Mouse (Mus musculus) midbrain, embryonic 11.5 days (tissue): ENCODE measurements around the gene Letm1. TPM values are rescaled to one million over a fixed set of nuclear protein-coding genes. Genes with fewer than 3 reads are reported as not detected.

Experiments
- ATAC-seq: fragments of 200-750 bp; cut with Nextera tagmentation; 2 replicates; pipeline ENCODE4 v1.8.0; 2017; ENCODE audit warnings: moderate TSS enrichment, moderate library complexity; ENCODE audit not compliant: low FRiP score
- DNase-seq: peaks from one replicate; pipeline ENCODE4 v3.0.0; 2015; ENCODE audit warnings: low spot score; ENCODE audit errors: missing footprints
- H3K27ac ChIP-seq: fragments of 300-500 bp; sonication (generic); 2 replicates; pipeline ENCODE4 v1.5.1; 2014; ENCODE audit warnings: low read depth, low read length
- H3K27me3 ChIP-seq: fragments of 300-500 bp; sonication (generic); 2 replicates; pipeline ENCODE4 v1.6.1; 2014; ENCODE audit warnings: mild to moderate bottlenecking, low read length, moderate library complexity, mixed read lengths; ENCODE audit not compliant: control insufficient read depth, insufficient read depth
- H3K36me3 ChIP-seq: fragments of 300-500 bp; sonication (generic); 2 replicates; pipeline ENCODE4 v1.6.1; 2014; ENCODE audit warnings: mild to moderate bottlenecking, low read length, moderate library complexity, mixed read lengths; ENCODE audit not compliant: control insufficient read depth, insufficient read depth
- H3K4me1 ChIP-seq: fragments of 300-500 bp; sonication (generic); 2 replicates; pipeline ENCODE4 v1.6.1; 2014; ENCODE audit warnings: low read length; ENCODE audit not compliant: control insufficient read depth, insufficient read depth
- H3K4me2 ChIP-seq: fragments of 300-500 bp; sonication (generic); 2 replicates; pipeline ENCODE4 v1.6.1; 2014; ENCODE audit warnings: mild to moderate bottlenecking, moderate library complexity
- H3K4me3 ChIP-seq: fragments of 300-500 bp; sonication (generic); 2 replicates; pipeline ENCODE4 v1.5.1; 2014; ENCODE audit warnings: low read depth, low read length
- H3K9ac ChIP-seq: fragments of 300-500 bp; sonication (generic); 2 replicates; pipeline ENCODE4 v1.6.1; 2014; ENCODE audit warnings: low read length
- H3K9me3 ChIP-seq: fragments of 300-500 bp; sonication (generic); 2 replicates; pipeline ENCODE4 v1.6.1; 2016; ENCODE audit warnings: low read length; ENCODE audit not compliant: control insufficient read depth
- WGBS: fragments of 180-500 bp; shearing (Covaris S2); extraction: QIAGEN DNeasy Blood & Tissue Kit; methylation state at CpG from one replicate; pipeline ENCODE4 v1.1.7; 2014; 5-methylcytosine and 5-hydroxymethylcytosine counted together
- polyA plus RNA-seq: library from polyadenylated mRNA; unstranded; fragments of >200 nt; fragmentation: Nextera tagmentation; extraction: Ambion mirVana; gene quantifications from 2 replicates; pipeline ENCODE4 v1.2.1, GENCODE M21; 2014

The Letm1 gene
- polyA plus RNA-seq: 38.0 and 49.3 TPM in 2 replicates

DNA sequence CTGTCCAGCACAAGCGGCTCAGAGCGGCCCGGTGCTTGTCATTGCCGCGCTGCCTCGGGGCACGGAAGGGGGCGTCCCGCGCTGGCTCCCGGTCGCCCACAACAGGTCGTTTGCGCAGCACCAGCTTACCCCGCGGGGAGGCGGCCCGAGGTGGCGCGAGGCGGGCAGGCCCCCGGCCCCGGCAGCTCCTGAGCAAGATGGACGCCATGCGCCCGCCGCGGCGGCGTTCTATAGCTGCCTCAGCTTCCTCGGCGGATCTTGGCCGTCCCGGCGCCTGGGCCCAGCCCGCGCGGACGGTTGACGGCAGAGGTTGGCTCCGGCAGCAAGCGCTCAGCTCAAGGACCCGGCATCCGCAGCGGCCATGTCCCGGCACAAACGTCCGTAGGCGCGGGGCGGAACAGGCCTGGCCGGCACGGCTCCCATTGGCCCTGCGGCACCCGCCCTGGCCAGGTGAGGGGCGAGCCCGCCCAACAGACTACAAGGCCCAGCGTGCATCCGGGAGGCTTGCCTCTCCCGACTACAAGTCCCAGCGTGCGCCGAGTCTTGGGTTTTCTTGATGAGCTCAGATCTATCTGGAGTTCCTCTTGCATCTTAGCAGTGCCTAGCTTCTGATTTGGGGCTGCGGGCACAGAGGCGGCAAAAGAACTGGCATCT is at the start of gene Letm1:
TSS of gene Letm1 (minus strand) at position 473 of the 654 bp plus-strand sequence.
- DNase-seq (peak; percentile 98), ATAC-seq (peak; percentile 100)
- H3K4me1 ChIP-seq: peaks cover 11% of the 10 kb centered on the region
- no peaks in the 10 kb centered on the region for H3K9me3 ChIP-seq
- peak within 1 kb of the TSS; percentile 80 for H3K27ac ChIP-seq
- peak within 1 kb of the TSS; percentile 86 for H3K4me2 ChIP-seq
- peaks cover 1% of the 10 kb centered on the region; the same call in 1 of the 2 replicates for H3K36me3 ChIP-seq
- WGBS: under 1% methylated on average over 65 of the region's 65 CpGs
- no peaks in the 10 kb centered on the region for H3K27me3 ChIP-seq
- peak within 1 kb of the TSS; percentile 89 for H3K4me3 ChIP-seq
- H3K9ac ChIP-seq: peak within 1 kb of the TSS; percentile 89

DNA sequence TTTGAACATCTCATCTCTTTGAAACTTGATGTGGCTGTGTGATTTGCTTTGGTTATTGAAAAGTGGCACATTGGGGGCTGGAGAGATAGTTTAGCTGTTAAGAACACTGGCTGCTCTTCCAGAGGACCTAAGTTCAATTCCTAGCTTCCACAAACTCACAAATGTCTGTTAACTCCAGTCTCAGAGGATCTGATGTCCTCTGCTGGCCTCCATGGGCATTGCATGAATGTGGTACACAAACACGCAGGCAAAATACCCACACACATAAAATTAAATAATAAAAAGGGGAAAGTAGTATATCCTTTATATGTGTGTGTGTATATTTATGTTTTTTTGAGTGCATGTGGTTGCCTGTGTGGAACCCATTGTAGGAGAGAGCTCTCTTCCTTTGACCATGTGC is 48.2 kb upstream of the Letm1 start:
- no peak for DNase-seq
- Histone ChIP-seq H3K27ac (no peak overlapping the region), H3K4me3 (no peak overlapping the region), H3K36me3 (no peaks in the 10 kb centered on the region), H3K4me1 (peaks cover under 1% of the 10 kb centered on the region; the same call in 1 of the 2 replicates), H3K27me3 (no peaks in the 10 kb centered on the region), H3K9me3 (no peaks in the 10 kb centered on the region), H3K4me2 (no peak overlapping the region), H3K9ac (no peak overlapping the region)
- WGBS: 78% methylated on average over 1 of the region's 1 CpGs
- ATAC-seq: no peak

DNA sequence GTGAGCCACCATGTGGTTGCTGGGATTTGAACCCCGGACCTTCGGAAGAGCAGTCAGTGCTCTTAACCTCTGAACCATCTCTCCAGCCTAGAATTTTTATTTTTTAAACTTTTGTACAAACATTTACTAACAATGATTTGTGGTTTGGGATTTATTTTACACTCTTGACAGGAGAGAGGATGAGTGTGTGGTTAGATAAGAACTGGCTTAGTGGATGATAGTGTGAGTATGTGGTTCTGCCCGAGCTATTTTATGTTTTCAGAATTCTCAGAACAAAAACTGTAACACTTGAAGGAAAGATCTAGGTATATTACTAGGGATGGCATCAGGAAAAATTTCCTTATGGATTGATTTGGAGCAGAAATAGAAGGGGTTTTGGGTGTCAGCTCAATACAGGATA is 47.3 kb upstream of the Letm1 start:
- H3K4me1 ChIP-seq: peaks cover 2% of the 10 kb centered on the region; the same call in 1 of the 2 replicates
- no peak overlapping the region for H3K27ac ChIP-seq
- H3K4me3 ChIP-seq: no peak overlapping the region
- H3K9ac ChIP-seq: no peak overlapping the region
- ATAC-seq (no peak), DNase-seq (no peak)
- no peaks in the 10 kb centered on the region for H3K9me3 ChIP-seq
- no peaks in the 10 kb centered on the region for H3K36me3 ChIP-seq
- no peaks in the 10 kb centered on the region for H3K27me3 ChIP-seq
- 91% methylated on average over 3 of the region's 3 CpGs for WGBS
- no peak overlapping the region for H3K4me2 ChIP-seq

DNA sequence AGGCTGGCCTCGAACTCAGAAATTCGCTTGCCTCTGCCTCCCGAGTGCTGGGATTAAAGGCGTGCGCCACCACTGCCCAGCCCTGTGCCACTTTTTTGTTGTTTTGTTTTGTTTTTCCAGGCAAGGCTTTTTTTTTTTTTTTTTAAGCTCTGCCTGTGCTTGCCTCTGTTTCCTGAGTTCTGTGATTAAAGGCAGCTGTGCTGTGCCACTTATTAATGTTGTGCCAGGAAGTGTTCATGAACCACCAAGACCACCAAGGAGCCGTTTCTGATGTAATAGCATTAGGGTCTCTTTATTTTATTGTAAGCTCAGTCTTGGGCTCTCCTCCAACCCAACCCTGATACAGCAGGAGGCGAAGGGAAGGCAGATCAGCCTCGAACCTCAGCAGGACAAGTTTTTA is 45.5 kb upstream of the Letm1 start:
- no peak for ATAC-seq
- H3K9ac ChIP-seq: no peak overlapping the region
- H3K4me3 ChIP-seq: no peak overlapping the region
- peaks cover 8% of the 10 kb centered on the region for H3K4me1 ChIP-seq
- H3K27ac ChIP-seq: no peak overlapping the region
- no peak for DNase-seq
- H3K9me3 ChIP-seq: no peaks in the 10 kb centered on the region
- no peaks in the 10 kb centered on the region for H3K27me3 ChIP-seq
- no peak overlapping the region for H3K4me2 ChIP-seq
- WGBS: 93% methylated on average over 8 of the region's 8 CpGs
- H3K36me3 ChIP-seq: no peaks in the 10 kb centered on the region

DNA sequence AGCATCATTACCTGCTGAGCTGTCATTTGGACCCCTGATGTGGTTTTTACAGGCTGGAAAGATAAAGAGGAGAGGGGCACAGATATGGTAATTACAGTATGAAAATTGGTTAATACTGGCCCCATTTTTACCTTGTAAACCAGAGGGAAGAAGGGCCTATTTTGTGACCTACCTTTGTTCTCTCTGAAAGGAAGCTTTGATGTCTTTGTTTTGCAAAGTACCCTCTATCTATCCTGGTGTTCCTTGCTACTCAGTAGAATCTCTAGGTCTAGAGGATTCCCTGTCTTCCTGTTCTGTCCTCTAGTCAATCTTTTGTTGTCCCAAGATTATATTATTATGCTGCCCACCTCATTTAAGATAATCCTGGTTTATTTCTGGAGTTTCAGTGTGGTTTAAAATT is 43.4 kb upstream of the Letm1 start:
- DNase-seq: no peak
- no peaks in the 10 kb centered on the region for H3K27me3 ChIP-seq
- no peak overlapping the region for H3K4me2 ChIP-seq
- H3K4me3 ChIP-seq: no peak overlapping the region
- no peak overlapping the region for H3K9ac ChIP-seq
- ATAC-seq: no peak
- H3K9me3 ChIP-seq: no peaks in the 10 kb centered on the region
- H3K4me1 ChIP-seq: peaks cover 20% of the 10 kb centered on the region
- H3K27ac ChIP-seq: no peak overlapping the region
- no peaks in the 10 kb centered on the region for H3K36me3 ChIP-seq

DNA sequence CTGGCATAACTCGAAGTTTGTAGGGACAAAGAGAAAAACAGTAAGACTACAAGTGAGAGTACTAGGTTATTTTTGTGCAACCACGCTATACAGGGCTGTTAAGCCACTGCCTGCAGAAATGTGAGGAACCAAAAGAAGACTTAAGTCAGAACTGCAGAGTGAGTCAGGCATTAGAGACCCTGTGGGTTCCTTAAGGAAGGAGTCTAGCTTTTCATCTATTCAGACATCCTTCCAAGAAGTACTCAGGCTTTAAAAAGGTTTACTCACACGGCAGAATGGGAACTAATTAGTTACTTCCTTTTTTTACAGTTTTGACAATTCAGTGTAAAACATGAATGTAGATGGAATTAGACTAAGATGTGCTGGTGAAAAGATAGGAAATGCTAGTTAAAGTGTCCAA is 39.8 kb upstream of the Letm1 start:
- 25% methylated on average over 3 of the region's 3 CpGs for WGBS
- no peak for DNase-seq

DNA sequence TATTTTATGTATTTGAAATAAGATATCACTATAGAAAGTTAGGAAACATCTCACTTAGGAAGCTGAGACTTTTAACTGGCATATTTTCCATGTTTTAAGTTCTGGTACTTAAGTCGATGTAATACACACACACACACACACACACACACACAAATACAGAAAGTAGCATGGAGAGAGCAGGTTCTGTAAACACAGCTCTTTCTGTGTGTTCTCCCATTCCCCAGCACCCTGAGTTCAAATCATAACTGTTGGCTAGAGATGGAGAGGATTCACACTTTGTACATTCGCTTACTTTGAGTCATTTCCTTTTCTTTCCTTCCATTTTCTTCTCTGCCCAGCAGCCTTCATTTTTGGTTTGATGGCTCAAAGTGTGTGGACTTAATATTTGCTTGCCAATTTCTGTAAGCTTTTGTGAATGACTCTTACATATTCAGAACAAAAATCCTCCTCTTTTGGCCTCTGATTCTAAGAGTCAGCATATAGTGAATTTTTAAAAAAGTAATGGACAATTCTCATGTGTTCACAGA is 39.3 kb upstream of the Letm1 start:
- Histone ChIP-seq H3K4me1 (peaks cover 40% of the 10 kb centered on the region), H3K9ac (peak overlapping the region; percentile 100), H3K27ac (no peak overlapping the region), H3K4me3 (peak overlapping the region; percentile 100), H3K9me3 (no peaks in the 10 kb centered on the region), H3K36me3 (no peaks in the 10 kb centered on the region), H3K27me3 (no peaks in the 10 kb centered on the region), H3K4me2 (peak overlapping the region; percentile 86)
- 58% methylated on average over 2 of the region's 2 CpGs for WGBS
- no peak for ATAC-seq
- DNase-seq: peak; percentile 87

More for the DNA sequence above, 39.8 kb upstream of the Letm1 start:
- H3K4me1 ChIP-seq: peaks cover 40% of the 10 kb centered on the region
- no peaks in the 10 kb centered on the region for H3K9me3 ChIP-seq
- no peak overlapping the region for H3K27ac ChIP-seq
- peak overlapping the region; percentile 100 for H3K9ac ChIP-seq
- no peaks in the 10 kb centered on the region for H3K27me3 ChIP-seq
- H3K36me3 ChIP-seq: no peaks in the 10 kb centered on the region
- no peak for ATAC-seq
- peak overlapping the region; percentile 100 for H3K4me3 ChIP-seq
- peak overlapping the region; percentile 86 for H3K4me2 ChIP-seq

DNA sequence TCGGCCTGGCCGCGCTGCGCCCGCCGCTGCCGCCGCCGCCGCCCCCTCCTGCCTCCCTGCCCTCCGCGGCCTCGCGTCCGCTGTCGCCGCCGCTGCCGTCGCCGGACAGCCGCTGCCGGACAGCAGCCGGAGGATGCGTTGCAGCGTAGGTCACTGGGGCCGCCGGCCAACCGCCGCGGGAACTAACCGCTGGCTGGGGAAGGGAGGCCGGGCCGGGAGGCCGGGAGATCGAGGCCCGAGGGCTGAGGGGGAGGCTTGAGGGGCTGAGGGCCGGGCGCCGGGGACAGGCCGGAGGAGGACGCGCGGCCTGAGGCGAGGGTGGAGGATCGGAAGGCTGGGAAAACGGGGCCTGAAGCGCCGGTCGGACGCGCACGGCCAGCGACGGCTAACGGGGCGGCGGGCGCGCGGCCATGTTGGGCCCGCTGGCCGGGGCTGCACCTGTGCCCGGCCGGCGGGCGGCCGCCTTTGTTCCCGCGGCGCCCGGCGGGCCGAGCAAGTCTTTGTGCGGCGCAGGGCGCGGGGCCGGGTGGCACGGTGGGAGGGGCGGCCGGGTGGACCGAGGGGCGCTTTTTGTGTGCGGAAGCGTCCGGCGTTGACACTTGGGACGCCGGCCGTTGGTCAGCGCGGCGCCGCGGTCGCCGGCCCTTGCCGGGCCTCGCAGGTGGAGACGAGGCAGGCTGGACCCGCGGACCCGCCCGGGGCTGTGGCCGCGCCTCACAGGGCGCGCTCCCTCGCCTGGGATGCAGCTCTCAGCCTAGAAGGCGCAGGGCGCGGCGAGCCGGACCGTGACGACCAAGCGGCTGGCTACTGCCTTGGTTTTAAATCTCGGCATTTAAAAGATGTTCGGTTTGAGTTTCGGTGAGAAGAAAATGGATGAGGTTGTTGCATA is 38.4 kb upstream of the Letm1 start:
- H3K27ac ChIP-seq: peak overlapping the region; percentile 100
- under 1% methylated on average over 65 of the region's 121 CpGs for WGBS
- no peaks in the 10 kb centered on the region for H3K36me3 ChIP-seq
- no peaks in the 10 kb centered on the region for H3K27me3 ChIP-seq
- peak overlapping the region; percentile 100 for H3K4me3 ChIP-seq
- peak overlapping the region; percentile 100 for H3K9ac ChIP-seq
- H3K9me3 ChIP-seq: no peaks in the 10 kb centered on the region
- peak overlapping the region; percentile 86 for H3K4me2 ChIP-seq
- peak; percentile 61 for ATAC-seq
- DNase-seq: peak; percentile 98
- peaks cover 40% of the 10 kb centered on the region for H3K4me1 ChIP-seq
